Mouse (Mus musculus) erythroblast, adult 5-6 weeks (primary cell): ENCODE measurements around the gene Tbl1x. TPM values are rescaled to one million over a fixed set of nuclear protein-coding genes. Genes with fewer than 3 reads are reported as not detected.

ENCODE experiments used
- ATAC-seq: replicated peaks from 2 replicates; pipeline ENCODE4 v1.8.0; 2016; ENCODE audit warnings: moderate number of reproducible peaks, mild to moderate bottlenecking, moderate TSS enrichment, inconsistent platforms; ENCODE audit not compliant: poor library complexity, low FRiP score, severe bottlenecking
- total RNA-seq, 2 experiments: library from RNA; stranded (forward) in 1 of 2; stranded (reverse) in 1 of 2; fragments of 150-400 nt in 1 of 2; fragments of 200-764, 138-1000 nt in 1 of 2; gene quantifications; 2 replicates each; pipeline versions ENCODE4 v1.2.3 to v1.2.4; 2015 to 2017; ENCODE audit warnings: low replicate concordance in 2 of 2

Tbl1x gene
- total RNA-seq, 2 experiments from 2014 or later, result 7.1 to 9.0 TPM

- no peak for ATAC-seq
Observed at GRCm38 (mm10) chrX:77603496-77604258, 92.9 kb downstream of the Tbl1x start.

- ATAC-seq, result no peak
Observed at GRCm38 (mm10) chrX:77607488-77607887, 96.7 kb downstream of the Tbl1x start.

GRCm38 (mm10) chrX:77608947-77609703, 98.3 kb downstream of the Tbl1x start:
- ATAC-seq, result no peak

- no peak for ATAC-seq
Observed at GRCm38 (mm10) chrX:77611938-77612337, 101.1 kb downstream of the Tbl1x start.

- ATAC-seq, result no peak
Observed at GRCm38 (mm10) chrX:77613041-77613440, 102.2 kb downstream of the Tbl1x start.

GRCm38 (mm10) chrX:77615735-77616293, 105.0 kb downstream of the Tbl1x start:
- no peak for ATAC-seq

- ATAC-seq, result no peak
Observed at GRCm38 (mm10) chrX:77617368-77618144, 106.7 kb downstream of the Tbl1x start.

- ATAC-seq, result no peak
Observed at GRCm38 (mm10) chrX:77630439-77630838, 119.6 kb downstream of the Tbl1x start.

GRCm38 (mm10) chrX:77636499-77636898, 125.7 kb downstream of the Tbl1x start:
- no peak for ATAC-seq

GRCm38 (mm10) chrX:77638076-77638475, 127.3 kb downstream of the Tbl1x start:
- ATAC-seq, result no peak

- no peak for ATAC-seq
Observed at GRCm38 (mm10) chrX:77640301-77640700, 129.5 kb downstream of the Tbl1x start.

- ATAC-seq, result no peak
Observed at GRCm38 (mm10) chrX:77646164-77646563, 135.4 kb downstream of the Tbl1x start.

GRCm38 (mm10) chrX:77650246-77650645, 139.4 kb downstream of the Tbl1x start:
- ATAC-seq, result no peak

GRCm38 (mm10) chrX:77662030-77662429, 151.2 kb downstream of the Tbl1x start:
- ATAC-seq, result no peak

- ATAC-seq, result no peak
Observed at GRCm38 (mm10) chrX:77663276-77663675, 152.5 kb downstream of the Tbl1x start.

- ATAC-seq, result no peak
Observed at GRCm38 (mm10) chrX:77665030-77665429, 154.2 kb downstream of the Tbl1x start.

GRCm38 (mm10) chrX:77666911-77667310, 156.1 kb downstream of the Tbl1x start:
- ATAC-seq, result no peak

- no peak for ATAC-seq
Observed at GRCm38 (mm10) chrX:77667441-77667840, 156.6 kb downstream of the Tbl1x start.

- ATAC-seq, result no peak
Observed at GRCm38 (mm10) chrX:77669779-77670550, 159.2 kb downstream of the Tbl1x start.
